Mouse (Mus musculus) stomach, postnatal 0 days (tissue): ENCODE measurements around the gene Cd79b. TPM values are rescaled to one million over a fixed set of nuclear protein-coding genes. Genes with fewer than 3 reads are reported as not detected.

Experiments
- ATAC-seq: fragments of 200-750 bp; cut with Nextera tagmentation; 2 replicates; pipeline ENCODE4 v1.8.0; 2017; ENCODE audit not compliant: low FRiP score, low TSS enrichment
- DNase-seq: peaks from one replicate; pipeline ENCODE4 v3.0.0-alpha.2; 2016; ENCODE audit warnings: low spot score
- H3K27ac ChIP-seq: fragments of 300-500 bp; sonication (generic); replicated peaks from 2 replicates; pipeline ENCODE4 v1.5.1; 2014; ENCODE audit warnings: mild to moderate bottlenecking, control low read depth
- H3K27me3 ChIP-seq: fragments of 300-500 bp; sonication (generic); 2 replicates; pipeline ENCODE4 v1.6.1; 2014; ENCODE audit warnings: low read length; ENCODE audit not compliant: control insufficient read depth, insufficient read depth
- H3K36me3 ChIP-seq: fragments of 300-500 bp; sonication (generic); 2 replicates; pipeline ENCODE4 v1.6.1; 2014; ENCODE audit warnings: low read length, mixed read lengths; ENCODE audit not compliant: control insufficient read depth, insufficient read depth
- H3K4me1 ChIP-seq: fragments of 300-500 bp; sonication (generic); replicated peaks from 2 replicates; pipeline ENCODE4 v1.6.1; 2014; ENCODE audit warnings: antibody characterized with exemption; ENCODE audit not compliant: control insufficient read depth, insufficient read depth
- H3K4me2 ChIP-seq: fragments of 300-500 bp; sonication (generic); replicated peaks from 2 replicates; pipeline ENCODE4 v1.6.1; 2014; ENCODE audit warnings: low read depth, mild to moderate bottlenecking, control low read depth, moderate library complexity
- H3K4me3 ChIP-seq: fragments of 300-500 bp; sonication (generic); 2 replicates; pipeline ENCODE4 v1.5.1; 2014; ENCODE audit warnings: low read depth, low read length, control low read depth
- H3K9ac ChIP-seq: fragments of 300-500 bp; sonication (generic); 2 replicates; pipeline ENCODE4 v1.6.1; 2014; ENCODE audit warnings: mild to moderate bottlenecking, low read length, control low read depth, mixed read lengths
- H3K9me3 ChIP-seq: fragments of 300-500 bp; sonication (generic); 2 replicates; pipeline ENCODE4 v1.6.1; 2016; ENCODE audit warnings: low read length; ENCODE audit not compliant: control insufficient read depth
- CTCF ChIP-seq: IDR thresholded peaks from 2 replicates; pipeline ENCODE4 v1.5.1; 2016; ENCODE audit warnings: antibody characterized with exemption, low read depth, mild to moderate bottlenecking, moderate library complexity
- EP300 ChIP-seq: optimal IDR thresholded peaks from 2 replicates; pipeline ENCODE3; 2016; ENCODE audit warnings: antibody characterized with exemption
- WGBS: fragments of 180-500 bp; shearing (Covaris S2); extraction: QIAGEN DNeasy Blood & Tissue Kit; methylation state at CpG from one replicate; pipeline ENCODE4 v1.1.7; 2014; 5-methylcytosine and 5-hydroxymethylcytosine counted together
- polyA plus RNA-seq: library from polyadenylated mRNA; unstranded; fragments of >200 nt; fragmentation: Nextera tagmentation; extraction: Ambion mirVana; gene quantifications from 2 replicates; pipeline ENCODE4 v1.2.1, GENCODE M21; 2015

Gene Cd79b
- polyA plus RNA-seq, 1 experiment from 2014 or later = 1.9 TPM

DNA sequence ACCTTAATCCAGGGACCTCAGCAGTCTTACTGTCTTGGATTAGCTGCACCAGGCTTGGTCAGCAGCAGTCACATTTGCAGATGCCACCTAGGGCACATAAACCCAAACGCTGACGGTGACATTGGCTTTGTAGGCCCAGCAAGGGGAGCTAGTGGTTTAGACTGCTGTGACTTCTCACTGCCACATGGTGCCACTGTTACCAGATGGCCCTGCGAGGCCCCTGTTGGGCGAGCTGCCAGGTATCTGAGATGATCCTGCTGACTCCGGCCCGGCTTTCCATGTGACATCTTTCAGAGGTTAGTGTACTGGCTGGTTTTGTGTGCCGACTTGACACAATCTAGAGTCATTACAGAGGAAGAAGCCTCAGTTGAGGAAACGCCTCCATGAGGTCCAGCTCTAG lies 25.2 kb downstream of the Cd79b start:
- TF ChIP-seq EP300 = no peak
- TF ChIP-seq CTCF = peak; percentile 56
- ATAC-seq (peak; percentile 40; the same call in 1 of the 2 replicates), DNase-seq (peak; percentile 45)
- H3K9ac ChIP-seq = no peak overlapping the region
- no peaks in the 10 kb centered on the region for H3K27me3 ChIP-seq
- no peak overlapping the region for H3K4me3 ChIP-seq
- no peak overlapping the region for H3K27ac ChIP-seq
- 51% methylated on average over 8 of the region's 8 CpGs for WGBS
- no peaks in the 10 kb centered on the region for H3K4me1 ChIP-seq
- no peaks in the 10 kb centered on the region for H3K36me3 ChIP-seq
- H3K9me3 ChIP-seq = no peaks in the 10 kb centered on the region
- H3K4me2 ChIP-seq = no peak overlapping the region

DNA sequence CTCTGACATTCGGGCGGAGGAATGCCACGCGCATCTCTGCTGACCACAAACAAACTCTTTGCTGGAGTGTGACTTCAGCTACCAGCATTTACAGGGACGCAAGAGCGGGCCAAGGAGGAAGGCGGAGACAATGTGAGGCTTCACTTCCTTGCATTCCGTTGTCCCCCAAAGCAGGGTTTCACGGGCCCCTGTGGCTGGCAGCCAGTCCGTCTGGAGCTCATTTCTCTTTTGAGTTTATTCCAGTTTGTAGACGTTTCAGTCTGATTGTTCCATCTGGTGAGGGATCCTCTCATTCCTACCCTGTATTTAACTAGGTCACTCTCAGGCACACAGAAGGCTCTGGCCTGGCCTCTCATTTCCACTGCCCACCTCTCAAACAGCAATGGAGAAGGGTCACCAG lies 27.6 kb downstream of the Cd79b start:
- DNase-seq = no peak
- H3K27me3 ChIP-seq = no peaks in the 10 kb centered on the region
- no peaks in the 10 kb centered on the region for H3K4me1 ChIP-seq
- H3K9me3 ChIP-seq = no peaks in the 10 kb centered on the region
- H3K4me2 ChIP-seq = no peak overlapping the region
- no peak overlapping the region for H3K4me3 ChIP-seq
- ATAC-seq = no peak
- WGBS = 46% methylated on average over 11 of the region's 11 CpGs
- H3K27ac ChIP-seq = no peak overlapping the region
- H3K9ac ChIP-seq = no peak overlapping the region
- no peaks in the 10 kb centered on the region for H3K36me3 ChIP-seq
- TF ChIP-seq EP300 (no peak), CTCF (no peak)

DNA sequence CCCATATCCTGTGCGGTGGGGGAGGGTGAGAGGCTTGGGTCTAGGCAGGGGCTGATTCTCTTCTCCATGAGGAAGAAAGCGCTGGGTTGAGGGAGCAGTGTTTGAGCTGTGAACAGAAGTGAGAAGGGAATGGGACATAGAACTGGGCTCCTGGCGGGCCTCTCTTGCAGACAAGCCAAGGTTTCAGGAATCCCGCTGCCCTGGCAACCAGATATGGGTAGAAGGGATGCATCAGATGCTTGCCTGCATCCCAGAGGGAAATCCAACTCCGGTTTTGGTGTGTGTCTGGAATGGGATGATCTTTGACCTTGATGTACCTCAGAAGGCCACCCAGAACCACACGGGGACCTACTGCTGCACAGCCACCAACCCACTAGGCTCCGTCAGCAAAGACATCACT lies 28.4 kb downstream of the Cd79b start:
- Histone ChIP-seq H3K36me3 (no peaks in the 10 kb centered on the region), H3K9me3 (no peaks in the 10 kb centered on the region), H3K9ac (no peak overlapping the region), H3K4me2 (no peak overlapping the region), H3K27me3 (no peaks in the 10 kb centered on the region), H3K27ac (no peak overlapping the region), H3K4me3 (no peak overlapping the region), H3K4me1 (no peaks in the 10 kb centered on the region)
- ATAC-seq (no peak), DNase-seq (no peak)
- WGBS = 90% methylated on average over 7 of the region's 7 CpGs
- TF ChIP-seq CTCF = no peak
- no peak for TF ChIP-seq EP300

DNA sequence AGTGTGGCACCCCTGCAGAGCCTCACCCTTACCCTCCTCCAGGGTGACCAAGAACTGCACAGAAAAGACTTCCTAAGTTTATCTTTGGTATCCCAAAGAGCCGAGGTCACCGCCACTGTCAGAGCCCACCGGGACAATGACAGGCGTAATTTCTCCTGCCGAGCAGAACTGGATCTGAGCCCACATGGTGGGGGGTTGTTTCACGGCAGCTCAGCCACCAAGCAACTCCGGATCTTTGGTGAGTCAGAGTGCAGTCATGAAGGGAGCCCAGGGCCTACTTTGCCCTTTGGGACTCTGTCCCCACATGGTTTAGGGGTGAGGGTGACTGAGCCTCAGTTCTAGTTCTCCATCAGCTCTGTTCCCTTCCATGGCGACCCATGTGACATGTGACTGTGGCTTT lies 30.4 kb downstream of the Cd79b start:
- H3K36me3 ChIP-seq = no peaks in the 10 kb centered on the region
- no peak overlapping the region for H3K4me3 ChIP-seq
- 60% methylated on average over 8 of the region's 8 CpGs for WGBS
- H3K4me2 ChIP-seq = no peak overlapping the region
- no peaks in the 10 kb centered on the region for H3K9me3 ChIP-seq
- no peaks in the 10 kb centered on the region for H3K27me3 ChIP-seq
- no peak overlapping the region for H3K9ac ChIP-seq
- no peak for ATAC-seq
- TF ChIP-seq EP300 (no peak), CTCF (no peak)
- H3K27ac ChIP-seq = no peak overlapping the region
- H3K4me1 ChIP-seq = no peaks in the 10 kb centered on the region
- no peak for DNase-seq

DNA sequence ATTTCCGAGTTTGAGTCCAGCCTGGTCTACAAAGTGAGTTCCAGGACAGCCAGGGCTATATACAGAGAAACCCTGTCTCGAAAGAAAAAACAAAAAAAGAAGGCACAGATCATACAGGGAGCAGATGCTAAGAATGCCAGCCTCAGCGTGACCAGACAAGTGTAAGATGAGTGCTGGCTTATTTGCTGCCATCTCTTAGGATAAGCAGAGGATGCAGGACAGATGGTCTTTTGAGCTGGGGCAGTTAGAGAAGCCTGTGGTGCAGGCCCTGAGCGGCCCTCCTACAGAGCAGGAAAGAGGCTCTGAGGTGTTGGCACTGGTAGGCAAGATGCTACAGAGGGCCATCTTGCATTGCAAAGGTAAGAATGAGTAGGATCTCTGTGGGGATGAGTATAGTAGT lies 31.2 kb downstream of the Cd79b start:
- ATAC-seq = no peak
- DNase-seq = no peak
- Histone ChIP-seq H3K36me3 (no peaks in the 10 kb centered on the region), H3K4me1 (no peaks in the 10 kb centered on the region), H3K4me3 (no peak overlapping the region), H3K9me3 (no peaks in the 10 kb centered on the region), H3K27ac (no peak overlapping the region), H3K9ac (no peak overlapping the region), H3K4me2 (no peak overlapping the region), H3K27me3 (no peaks in the 10 kb centered on the region)
- WGBS = 79% methylated on average over 4 of the region's 4 CpGs
- no peak for TF ChIP-seq CTCF

DNA sequence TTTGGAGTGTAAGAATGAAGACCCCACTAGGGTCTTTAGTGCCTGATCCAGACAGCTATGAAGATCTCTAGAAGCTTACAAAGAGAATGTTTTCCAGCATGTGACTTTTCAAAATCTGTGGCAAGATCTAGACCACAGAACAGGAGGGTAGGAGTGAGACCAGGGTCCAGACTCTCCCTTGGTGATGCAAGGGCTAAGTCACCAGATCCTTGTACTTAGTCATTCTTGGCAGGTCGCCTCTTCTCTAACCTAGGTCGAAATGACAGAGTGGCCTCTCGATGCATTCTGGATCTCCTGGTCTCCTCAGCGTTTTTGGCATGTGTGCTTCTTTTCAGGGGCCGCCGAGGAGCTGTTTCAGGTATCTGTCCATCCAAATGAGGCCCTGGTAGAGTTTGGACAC lies 32.1 kb downstream of the Cd79b start:
- no peak overlapping the region for H3K4me2 ChIP-seq
- DNase-seq = no peak
- H3K4me1 ChIP-seq = no peaks in the 10 kb centered on the region
- no peak for ATAC-seq
- H3K9me3 ChIP-seq = no peaks in the 10 kb centered on the region
- H3K27me3 ChIP-seq = no peaks in the 10 kb centered on the region
- H3K27ac ChIP-seq = no peak overlapping the region
- H3K9ac ChIP-seq = no peak overlapping the region
- no peak overlapping the region for H3K4me3 ChIP-seq
- no peak for TF ChIP-seq CTCF
- TF ChIP-seq EP300 = no peak
- H3K36me3 ChIP-seq = no peaks in the 10 kb centered on the region
- WGBS = 79% methylated on average over 6 of the region's 6 CpGs

DNA sequence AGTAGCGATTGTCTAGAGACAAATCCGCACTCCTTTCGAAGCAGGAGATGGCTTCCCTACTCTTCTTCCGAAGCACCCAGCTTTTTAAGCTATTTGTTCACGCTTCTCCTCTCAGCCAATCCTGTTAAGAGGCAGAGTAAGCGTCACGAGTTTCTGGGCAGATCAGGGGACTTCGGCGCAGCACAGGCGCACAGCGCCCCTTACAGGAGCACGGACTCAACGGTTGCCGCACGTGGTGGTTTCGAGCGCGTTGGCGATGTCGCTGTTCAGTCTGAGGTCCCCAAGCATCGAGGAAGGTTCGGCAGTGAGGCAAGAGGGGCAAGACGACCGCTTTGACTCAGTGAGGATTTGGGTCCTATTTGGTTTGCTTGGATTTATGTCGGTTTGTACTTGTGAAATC lies 38.1 kb downstream of the Cd79b start, which contains the start of gene Tcam1:
Gene Tcam1 (plus strand): TSS at position 219 of the 400 bp plus-strand sequence.
- H3K36me3 ChIP-seq = no peaks in the 10 kb centered on the region
- 2% methylated on average over 25 of the region's 25 CpGs for WGBS
- TF ChIP-seq EP300 (no peak), CTCF (peak; percentile 94)
- peaks cover 3% of the 10 kb centered on the region for H3K4me1 ChIP-seq
- H3K4me2 ChIP-seq = 0 out of 2 replicates have a peak within 1 kb of the TSS, but pooled peaks have one; percentile 14
- no peaks in the 10 kb centered on the region for H3K9me3 ChIP-seq
- H3K27ac ChIP-seq = peak within 1 kb of the TSS; percentile 56
- no peak within 1 kb of the TSS for H3K9ac ChIP-seq
- ATAC-seq (peak; percentile 69), DNase-seq (peak; percentile 96)
- no peak within 1 kb of the TSS for H3K4me3 ChIP-seq
- H3K27me3 ChIP-seq = no peaks in the 10 kb centered on the region
